Mouse (Mus musculus) thymus, postnatal 25 days (tissue): ENCODE data around the gene Scmh1.
A peak's percentile ranks its signal among the peaks of the same experiment; 100 is the strongest.

ENCODE experiments used
- DNase-seq: peaks from one replicate; pipeline ENCODE4 v3.0.0; 2022

The Scmh1 gene

DNA sequence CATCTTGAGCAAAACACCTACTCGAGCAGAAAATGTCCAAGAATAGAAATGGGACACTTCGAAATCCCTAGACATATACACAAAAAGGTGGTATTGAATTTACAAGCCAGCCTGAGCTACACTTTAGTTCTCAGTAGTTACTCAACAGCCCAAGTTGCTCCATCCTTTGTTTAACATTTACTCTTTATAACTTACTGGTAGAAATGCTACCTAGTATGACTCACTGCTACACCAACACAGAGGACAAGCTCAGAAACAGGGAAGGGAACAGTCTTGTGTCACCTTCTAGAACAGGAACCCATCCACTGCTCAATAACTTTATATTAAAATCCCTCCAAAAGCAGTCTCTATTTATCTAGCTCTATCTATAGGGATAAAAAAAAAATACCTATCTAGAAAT lies 160.6 kb downstream of the Scmh1 start:
- no peak for DNase-seq

DNA sequence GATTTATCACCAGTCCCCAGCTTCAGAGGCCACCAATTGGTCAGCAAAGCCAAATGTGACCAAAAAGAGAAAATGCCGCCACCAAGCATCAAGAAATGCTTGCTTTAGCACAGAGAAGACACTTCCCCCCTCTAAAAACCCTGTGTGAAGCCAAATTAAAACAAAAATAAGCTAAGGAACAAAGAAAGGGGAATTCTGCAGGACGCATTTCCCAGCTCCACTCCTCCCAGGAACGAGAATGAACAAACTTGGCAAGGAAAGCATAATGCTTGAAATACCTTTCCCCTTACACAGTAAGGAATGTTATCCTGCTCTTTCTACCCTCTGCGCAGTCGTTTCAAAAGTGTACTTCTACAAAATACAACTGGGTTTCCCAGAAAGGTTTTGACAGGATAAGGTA lies 162.9 kb downstream of the Scmh1 start:
- no peak for DNase-seq

DNA sequence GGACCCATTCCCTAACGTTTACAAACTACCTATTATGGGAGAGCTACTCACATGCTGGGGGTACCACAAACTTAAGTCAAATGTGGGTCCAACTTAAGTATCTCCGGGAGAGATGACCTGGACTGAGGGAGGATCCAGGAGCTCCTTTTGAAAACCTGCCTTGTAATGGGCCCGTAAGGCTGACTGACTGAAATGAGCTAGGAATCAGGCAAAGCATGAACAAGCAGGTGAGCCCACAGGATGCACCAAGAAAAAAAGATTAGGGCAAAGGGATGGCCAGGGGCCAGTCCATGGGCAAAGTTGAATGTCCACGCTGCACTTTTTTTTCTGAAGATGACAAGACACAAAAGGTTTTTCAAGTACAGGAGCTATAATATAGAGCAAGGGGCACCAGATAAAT lies 163.9 kb downstream of the Scmh1 start:
- DNase-seq, result no peak

DNA sequence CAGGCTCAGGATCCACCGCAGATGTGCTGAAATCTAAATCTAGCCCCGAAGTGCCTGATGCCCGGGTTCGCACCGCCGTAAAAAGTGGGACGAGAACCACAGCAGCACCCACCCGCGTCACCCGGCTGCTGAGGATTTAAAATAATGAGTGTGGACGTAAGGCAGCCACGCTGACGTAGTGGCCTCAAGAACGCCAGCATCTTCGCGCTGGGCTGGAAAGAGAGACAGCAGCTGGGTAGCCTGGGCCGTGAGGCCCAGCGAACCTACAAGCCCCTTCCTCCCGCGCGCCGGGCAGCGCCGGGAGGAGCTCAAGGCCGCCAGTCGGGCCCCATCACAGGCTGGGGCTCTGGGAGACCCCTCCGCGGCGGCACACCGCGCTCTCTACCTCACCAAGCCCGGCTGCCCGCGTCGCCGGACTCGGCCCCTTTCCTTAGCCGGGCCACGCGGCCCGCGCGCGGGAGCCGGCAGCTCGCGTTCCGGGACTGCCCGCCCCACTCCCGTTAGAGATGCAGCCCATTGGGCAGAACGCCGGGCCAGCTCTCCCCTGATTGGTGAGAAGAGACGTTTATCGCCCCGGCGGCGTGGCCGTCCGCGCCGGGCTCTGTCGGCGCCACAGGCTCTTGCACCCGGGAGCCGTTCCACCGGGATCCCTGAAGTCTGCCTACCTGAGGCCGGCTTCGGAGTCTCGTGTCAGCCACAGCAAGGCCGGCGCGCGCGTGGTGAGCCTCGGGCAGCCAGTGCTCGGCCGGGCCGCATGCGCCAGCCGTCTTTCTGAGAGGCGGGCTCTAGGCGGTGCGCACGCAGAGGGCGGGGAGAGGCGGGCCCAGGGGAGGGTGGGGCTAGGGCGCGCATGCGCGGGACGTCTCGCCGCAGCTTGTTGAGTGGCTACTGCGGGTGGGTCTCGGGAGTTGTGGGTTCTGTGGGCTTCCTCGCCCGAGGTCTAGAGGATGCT lies 164.7 kb downstream of the Scmh1 start, which contains the start of gene Ctps:
Ctps (minus strand) TSS at position 791 of the 952 bp plus-strand sequence.
- peak; percentile 93 for DNase-seq

DNA sequence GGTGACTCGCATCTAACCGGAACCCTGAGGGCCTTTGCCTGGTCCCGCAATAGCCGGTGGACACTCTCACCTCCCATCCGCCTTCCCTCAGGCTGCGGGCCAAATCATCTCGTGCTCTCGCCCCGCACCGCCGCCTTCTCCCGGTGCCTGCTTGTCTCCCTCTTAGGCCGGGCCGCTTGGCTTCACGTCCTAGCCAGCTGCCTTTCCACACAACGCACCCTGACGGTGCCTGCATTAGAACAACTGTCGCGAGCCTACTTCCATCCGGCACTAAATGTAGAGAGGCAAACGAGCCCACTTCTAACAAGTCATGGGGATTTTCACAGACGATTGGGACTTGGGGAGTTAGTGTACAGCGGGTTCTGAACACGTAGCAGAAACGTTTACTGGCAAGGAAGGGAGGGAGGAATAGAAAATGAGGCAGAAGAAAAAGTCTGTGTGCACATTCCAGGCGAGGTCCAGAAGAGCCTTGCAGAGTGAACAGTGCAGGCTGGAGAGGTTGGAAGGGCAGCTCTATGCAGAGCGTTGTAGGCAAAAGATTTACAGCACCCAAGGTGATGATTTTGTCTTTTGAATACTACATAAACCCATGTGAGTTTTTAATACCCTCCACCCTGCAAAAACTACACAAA lies 165.5 kb downstream of the Scmh1 start:
- no peak for DNase-seq

DNA sequence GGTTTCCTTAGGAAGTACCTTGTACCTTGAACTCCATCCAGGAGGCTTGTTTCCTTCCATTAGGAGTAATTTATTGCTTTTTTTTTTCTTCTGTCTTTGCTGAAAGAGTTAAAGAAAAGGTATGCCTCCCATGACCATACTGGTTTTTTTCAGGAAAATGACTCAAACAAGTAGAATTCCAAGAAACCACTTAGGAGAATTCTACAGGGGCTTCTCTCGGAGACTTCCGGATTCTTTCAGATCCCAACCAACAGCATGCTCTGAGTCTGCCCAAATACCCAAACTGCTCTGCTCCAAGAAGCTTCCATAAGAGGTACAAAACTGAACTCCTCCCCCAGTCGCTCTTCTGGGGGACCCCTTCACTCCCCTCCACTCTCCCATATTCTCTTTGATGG lies 166.0 kb downstream of the Scmh1 start:
- DNase-seq, result no peak

DNA sequence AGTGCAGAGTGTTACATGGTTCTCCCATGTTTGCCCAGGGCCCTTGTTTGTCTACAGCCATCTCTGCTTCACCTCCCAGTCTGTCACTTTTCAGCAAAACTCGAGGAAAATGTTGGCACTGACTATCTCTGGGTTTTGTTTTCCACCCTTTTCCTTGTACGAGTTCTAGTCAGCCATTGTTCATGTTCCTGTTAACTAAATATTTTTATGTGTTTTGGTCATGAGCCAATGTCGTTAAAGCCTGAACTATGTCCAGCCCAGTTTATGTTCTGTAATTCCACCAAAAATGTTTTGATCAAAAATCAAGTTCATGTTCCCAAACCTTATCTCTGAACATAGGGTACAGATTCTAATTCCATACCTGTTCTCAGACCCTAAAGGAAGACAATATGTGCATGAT lies 166.6 kb downstream of the Scmh1 start:
- DNase-seq, result no peak
